Mouse (Mus musculus) neural tube, embryonic 11.5 days (tissue): Measurements from ENCODE around the gene Unc13d. TPM values are rescaled to one million over a fixed set of nuclear protein-coding genes. Genes with fewer than 3 reads are reported as not detected.

Experiments
- ATAC-seq: fragments of 200-750 bp; cut with Nextera tagmentation; 2 replicates; pipeline ENCODE4 v1.8.0; 2017; ENCODE audit warnings: moderate number of reproducible peaks, mild to moderate bottlenecking, moderate TSS enrichment, moderate library complexity; ENCODE audit not compliant: insufficient read depth, low FRiP score, low TSS enrichment
- DNase-seq: peaks from one replicate; pipeline ENCODE4 v3.0.0-alpha.2; 2015; ENCODE audit warnings: low spot score
- H3K27ac ChIP-seq: fragments of 300-500 bp; sonication (generic); 2 replicates; pipeline ENCODE4 v1.5.1; 2014; ENCODE audit warnings: low read depth, mild to moderate bottlenecking, low read length
- H3K27me3 ChIP-seq: fragments of 300-500 bp; sonication (generic); 2 replicates; pipeline ENCODE4 v1.6.1; 2014; ENCODE audit warnings: mild to moderate bottlenecking, low read length, mixed read lengths; ENCODE audit not compliant: control insufficient read depth, insufficient read depth
- H3K36me3 ChIP-seq: fragments of 300-500 bp; sonication (generic); 2 replicates; pipeline ENCODE4 v1.6.1; 2014; ENCODE audit warnings: mild to moderate bottlenecking, low read length, moderate library complexity, mixed read lengths; ENCODE audit not compliant: control insufficient read depth, insufficient read depth
- H3K4me1 ChIP-seq: fragments of 300-500 bp; sonication (generic); 2 replicates; pipeline ENCODE4 v1.6.1; 2014; ENCODE audit warnings: low read length, mixed read lengths; ENCODE audit not compliant: control insufficient read depth, insufficient read depth
- H3K4me2 ChIP-seq: fragments of 300-500 bp; sonication (generic); 2 replicates; pipeline ENCODE4 v1.6.1; 2014; ENCODE audit warnings: low read depth, mild to moderate bottlenecking, moderate library complexity
- H3K4me3 ChIP-seq: fragments of 300-500 bp; sonication (generic); 2 replicates; pipeline ENCODE4 v1.5.1; 2014; ENCODE audit warnings: low read depth, low read length
- H3K9ac ChIP-seq: fragments of 300-500 bp; sonication (generic); 2 replicates; pipeline ENCODE4 v1.6.1; 2014; ENCODE audit warnings: mild to moderate bottlenecking, low read length
- H3K9me3 ChIP-seq: fragments of 300-500 bp; sonication (generic); 2 replicates; pipeline ENCODE4 v1.6.1; 2016; ENCODE audit warnings: low read length; ENCODE audit not compliant: control insufficient read depth
- WGBS: fragments of 180-500 bp; shearing (Covaris S2); extraction: QIAGEN DNeasy Blood & Tissue Kit; methylation state at CpG from one replicate; pipeline ENCODE4 v1.1.7; 2014; 5-methylcytosine and 5-hydroxymethylcytosine counted together
- polyA plus RNA-seq: library from polyadenylated mRNA; unstranded; fragments of >200 nt; fragmentation: Nextera tagmentation; extraction: Ambion mirVana; gene quantifications from 2 replicates; pipeline ENCODE4 v1.2.1, GENCODE M21; 2014

Unc13d gene
- polyA plus RNA-seq, 1 experiment from 2014 or later = 1.3 TPM

- no peak overlapping the region for H3K9ac ChIP-seq
- H3K4me3 ChIP-seq = peak overlapping the region; percentile 23; the same call in 1 of the 2 replicates
- 2% methylated on average over 28 of the region's 35 CpGs for WGBS
- peaks cover 58% of the 10 kb centered on the region for H3K27me3 ChIP-seq
- peaks cover 5% of the 10 kb centered on the region for H3K4me1 ChIP-seq
- ATAC-seq (no peak), DNase-seq (no peak)
- no peak overlapping the region for H3K27ac ChIP-seq
- peak overlapping the region; percentile 27 for H3K4me2 ChIP-seq
- H3K9me3 ChIP-seq = no peaks in the 10 kb centered on the region
- no peaks in the 10 kb centered on the region for H3K36me3 ChIP-seq
Measured at GRCm38 (mm10) chr11:116110131-116110530, 32.4 kb upstream of the Unc13d start.

- H3K27ac ChIP-seq = no peak overlapping the region
- WGBS = 2% methylated on average over 64 of the region's 70 CpGs
- peak overlapping the region; percentile 27 for H3K4me2 ChIP-seq
- H3K4me1 ChIP-seq = peaks cover 5% of the 10 kb centered on the region
- H3K4me3 ChIP-seq = peak overlapping the region; percentile 23
- H3K9me3 ChIP-seq = no peaks in the 10 kb centered on the region
- H3K27me3 ChIP-seq = peaks cover 58% of the 10 kb centered on the region
- DNase-seq (peak; percentile 22), ATAC-seq (no peak)
- H3K9ac ChIP-seq = no peak overlapping the region
- no peaks in the 10 kb centered on the region for H3K36me3 ChIP-seq
Measured at GRCm38 (mm10) chr11:116109441-116110081, 31.8 kb upstream of the Unc13d start.

- Histone ChIP-seq H3K4me2 (no peak overlapping the region), H3K9me3 (no peaks in the 10 kb centered on the region), H3K27me3 (peaks cover 58% of the 10 kb centered on the region), H3K36me3 (no peaks in the 10 kb centered on the region), H3K4me3 (no peak overlapping the region), H3K9ac (no peak overlapping the region), H3K4me1 (peaks cover 13% of the 10 kb centered on the region), H3K27ac (no peak overlapping the region)
- DNase-seq (no peak), ATAC-seq (no peak)
- 5% methylated on average over 23 of the region's 23 CpGs for WGBS
Measured at GRCm38 (mm10) chr11:116108464-116109137, 30.8 kb upstream of the Unc13d start.

- Histone ChIP-seq H3K4me3 (no peak overlapping the region), H3K4me1 (peaks cover 14% of the 10 kb centered on the region), H3K27me3 (peaks cover 58% of the 10 kb centered on the region), H3K4me2 (no peak overlapping the region), H3K27ac (no peak overlapping the region), H3K9ac (no peak overlapping the region), H3K9me3 (no peaks in the 10 kb centered on the region), H3K36me3 (no peaks in the 10 kb centered on the region)
- no peak for DNase-seq
- no peak for ATAC-seq
- WGBS = 10% methylated on average over 19 of the region's 19 CpGs
Measured at GRCm38 (mm10) chr11:116107777-116108285, 30.1 kb upstream of the Unc13d start.

- Histone ChIP-seq H3K4me1 (peaks cover 14% of the 10 kb centered on the region), H3K4me2 (no peak overlapping the region), H3K27ac (no peak overlapping the region), H3K4me3 (no peak overlapping the region), H3K9me3 (no peaks in the 10 kb centered on the region), H3K36me3 (no peaks in the 10 kb centered on the region), H3K9ac (no peak overlapping the region), H3K27me3 (peaks cover 58% of the 10 kb centered on the region)
- DNase-seq = no peak
- 16% methylated on average over 13 of the region's 14 CpGs for WGBS
- ATAC-seq = no peak
Measured at GRCm38 (mm10) chr11:116106963-116107776, 29.4 kb upstream of the Unc13d start.

- peak overlapping the region; percentile 25 for H3K4me2 ChIP-seq
- no peaks in the 10 kb centered on the region for H3K36me3 ChIP-seq
- DNase-seq (no peak), ATAC-seq (no peak)
- peak overlapping the region; percentile 20; the same call in 1 of the 2 replicates for H3K9ac ChIP-seq
- no peak overlapping the region for H3K4me3 ChIP-seq
- no peaks in the 10 kb centered on the region for H3K9me3 ChIP-seq
- peaks cover 55% of the 10 kb centered on the region for H3K27me3 ChIP-seq
- H3K4me1 ChIP-seq = peaks cover 14% of the 10 kb centered on the region
- 28% methylated on average over 32 of the region's 32 CpGs for WGBS
- H3K27ac ChIP-seq = no peak overlapping the region
Measured at GRCm38 (mm10) chr11:116106154-116106962, 28.6 kb upstream of the Unc13d start.

GRCm38 (mm10) chr11:116105065-116105464, 27.3 kb upstream of the Unc13d start:
- no peak for DNase-seq
- Histone ChIP-seq H3K9me3 (no peaks in the 10 kb centered on the region), H3K4me3 (no peak overlapping the region), H3K4me1 (peaks cover 14% of the 10 kb centered on the region), H3K36me3 (no peaks in the 10 kb centered on the region), H3K27me3 (peaks cover 46% of the 10 kb centered on the region), H3K27ac (no peak overlapping the region), H3K4me2 (no peak overlapping the region), H3K9ac (no peak overlapping the region)
- no peak for ATAC-seq
- WGBS = 92% methylated on average over 2 of the region's 2 CpGs
